Comparison of ENCODE assay signal across 8 mouse cellular contexts in genomic region chr3:69044645-69045399, GRCm38 (mm10). TPM values are rescaled to one million over a fixed set of nuclear protein-coding genes. Genes with fewer than 3 reads are reported as not detected.
DNase-seq lines count a peak whose midpoint lies in the region; ATAC-seq lines count a peak whose summit lies in the region.

Gene Trim59 (minus strand): TSS chr3:69044755.

- DNase-seq in adrenal gland, adult 8-10 months, result peak; percentile 81
- DNase-seq in embryo, embryonic 11.5 days (ENCODE audit: low read depth, low spot score), result peak; percentile 94
- DNase-seq in gastrocnemius, postnatal 36 days, result peak; percentile 77 to 81
- peak; percentile 90 to 92 for DNase-seq in left cerebral cortex, postnatal 25 days (ENCODE audit: low spot score in 2 of 2)
- DNase-seq in mesoderm, embryonic 11.5 days (ENCODE audit: low read depth, low spot score), result peak; percentile 98
- peak; percentile 90 for DNase-seq in right cerebral cortex, postnatal 25 days
- DNase-seq in urinary bladder, postnatal 36 days (ENCODE audit: low spot score in 2 of 2), result peak; percentile 77 to 89

- no peaks in the 10 kb centered on the region; the same call in 1 of the 2 replicates for H3K4me1 ChIP-seq in intestine, embryonic 15.5 days (replicated peaks)

- under 1% methylated on average over 80 of the region's 80 CpGs for WGBS in intestine, embryonic 15.5 days

- H3K9ac ChIP-seq in intestine, embryonic 15.5 days, result peak within 1 kb of the TSS; percentile 89

- H3K27me3 ChIP-seq in intestine, embryonic 15.5 days (replicated peaks), result no peaks in the 10 kb centered on the region

- H3K36me3 ChIP-seq in intestine, embryonic 15.5 days, result peaks cover 3% of the 10 kb centered on the region

- H3K4me2 ChIP-seq in intestine, embryonic 15.5 days (replicated peaks), result peak within 1 kb of the TSS; percentile 85

- H3K27ac ChIP-seq in intestine, embryonic 15.5 days, result peak within 1 kb of the TSS; percentile 93

- peak; percentile 96 for ATAC-seq in intestine, embryonic 15.5 days

- H3K9me3 ChIP-seq in intestine, embryonic 15.5 days, result no peaks in the 10 kb centered on the region

- intact Hi-C loops in gastrocnemius, postnatal 36 days (cut with DNase I), result loop anchor here (5.0 kb wide), 1 partner anchor 38 kb away; no protein-coding TSS in a partner anchor
- intact Hi-C loops in left cerebral cortex, postnatal 25 days (cut with DNase I), result loop anchor here (2.0 kb wide), 1 partner anchor 40 kb away; the partner anchor contains the start of genes Ift80 and Smc4

- H3K4me3 ChIP-seq in intestine, embryonic 15.5 days (replicated peaks), result peak within 1 kb of the TSS; percentile 85

RNA-seq across cellular contexts. Expression of gene Trim59, which starts in this region (rescaled TPM):
- total RNA-seq in adrenal gland, adult 8-10 months (2022), result 1 to 10 TPM; 4.4 to 5.8 (median 5.1) TPM
- 1 to 10 TPM in 1 of 2 experiments, under 1 TPM in 1; 0.91 to 1.4 TPM for total RNA-seq in gastrocnemius, postnatal 36 days (2021)
- 70.7 and 86.9 TPM in 2 replicates for polyA plus RNA-seq in intestine, embryonic 15.5 days (2015; fragmentation: Nextera tagmentation; extraction: Ambion mirVana)
- 1 to 10 TPM; 8.8 to 9.0 TPM for total RNA-seq in left cerebral cortex, postnatal 25 days (2021)

Comparison
In these comparisons a context has a peak if more than half of its experiments do, and no peak if none do; other contexts are left out.
1. Peak in every context shown above with its lines: DNase-seq, ATAC-seq, H3K4me3 ChIP-seq and H3K27ac ChIP-seq.